Mouse (Mus musculus) cerebellum, postnatal 25 days (tissue): Measurements from ENCODE around the gene Azin2.

ENCODE experiments used
- DNase-seq, 2 experiments: peaks; one replicate each; pipeline ENCODE4 v3.0.0; 2021; ENCODE audit warnings: mixed read lengths in 2 of 2

Azin2 gene

GRCm38 (mm10) chr4:128962029-128962925 is at the start of gene Azin2:
TSS of gene Azin2 (minus strand) at chr4:128962442.
- DNase-seq = peak; percentile 95 to 98

- peak; percentile 52 to 71 for DNase-seq
Measured at GRCm38 (mm10) chr4:129011604-129012121, 49.4 kb upstream of the Azin2 start.

GRCm38 (mm10) chr4:129009521-129009920 is 47.3 kb upstream of the Azin2 start:
- DNase-seq = no peak

GRCm38 (mm10) chr4:129008672-129009071 is 46.4 kb upstream of the Azin2 start:
- DNase-seq = no peak

GRCm38 (mm10) chr4:129008006-129008519 is 45.8 kb upstream of the Azin2 start:
- no peak for DNase-seq

GRCm38 (mm10) chr4:129003720-129004119 is 41.5 kb upstream of the Azin2 start:
- DNase-seq = no peak

- DNase-seq = no peak
Measured at GRCm38 (mm10) chr4:129000786-129001185, 38.5 kb upstream of the Azin2 start.

GRCm38 (mm10) chr4:128998401-128998800 is 36.2 kb upstream of the Azin2 start:
- no peak for DNase-seq

- no peak for DNase-seq
Measured at GRCm38 (mm10) chr4:128997258-128997657, 35.0 kb upstream of the Azin2 start.

- no peak for DNase-seq
Measured at GRCm38 (mm10) chr4:128995238-128995637, 33.0 kb upstream of the Azin2 start.

GRCm38 (mm10) chr4:128993675-128994074 is 31.4 kb upstream of the Azin2 start:
- peak in 1 of 2 experiments; percentile 48 for DNase-seq

GRCm38 (mm10) chr4:128993025-128993662 is 30.9 kb upstream of the Azin2 start:
- DNase-seq = peak; percentile 95 to 97

- DNase-seq = no peak
Measured at GRCm38 (mm10) chr4:128992176-128992575, 29.9 kb upstream of the Azin2 start.

GRCm38 (mm10) chr4:128991500-128992008 is 29.3 kb upstream of the Azin2 start, which contains the start of gene Ak2:
TSS of gene Ak2 (plus strand) at chr4:128991958.
- no peak for DNase-seq

GRCm38 (mm10) chr4:128989678-128990077 is 27.4 kb upstream of the Azin2 start:
- no peak for DNase-seq

GRCm38 (mm10) chr4:128988911-128989310 is 26.7 kb upstream of the Azin2 start:
- no peak for DNase-seq

GRCm38 (mm10) chr4:128984600-128984999 is 22.4 kb upstream of the Azin2 start:
- no peak for DNase-seq

- DNase-seq = no peak
Measured at GRCm38 (mm10) chr4:128983656-128984055, 21.4 kb upstream of the Azin2 start.

GRCm38 (mm10) chr4:128983151-128983550 is 20.9 kb upstream of the Azin2 start:
- no peak for DNase-seq

GRCm38 (mm10) chr4:128981833-128982180 is 19.6 kb upstream of the Azin2 start:
- DNase-seq = no peak

- DNase-seq = no peak
Measured at GRCm38 (mm10) chr4:128980890-128981832, 18.9 kb upstream of the Azin2 start.

- no peak for DNase-seq
Measured at GRCm38 (mm10) chr4:128978634-128979033, 16.4 kb upstream of the Azin2 start.
